Mouse (Mus musculus) activated CD4-positive, CD25-positive, alpha-beta regulatory T cell, adult 9 weeks (primary cell): ENCODE measurements around the gene Zscan4-ps2. TPM values are rescaled to one million over a fixed set of nuclear protein-coding genes. Genes with fewer than 3 reads are reported as not detected.

Experiments
- polyA plus RNA-seq: library from polyadenylated mRNA; unstranded; fragments of 100-300 nt; shearing (Covaris generic); gene quantifications from one replicate; pipeline ENCODE4 v1.2.1, GENCODE M21; 2017

The Zscan4-ps2 gene
- not detected for polyA plus RNA-seq

DNA sequence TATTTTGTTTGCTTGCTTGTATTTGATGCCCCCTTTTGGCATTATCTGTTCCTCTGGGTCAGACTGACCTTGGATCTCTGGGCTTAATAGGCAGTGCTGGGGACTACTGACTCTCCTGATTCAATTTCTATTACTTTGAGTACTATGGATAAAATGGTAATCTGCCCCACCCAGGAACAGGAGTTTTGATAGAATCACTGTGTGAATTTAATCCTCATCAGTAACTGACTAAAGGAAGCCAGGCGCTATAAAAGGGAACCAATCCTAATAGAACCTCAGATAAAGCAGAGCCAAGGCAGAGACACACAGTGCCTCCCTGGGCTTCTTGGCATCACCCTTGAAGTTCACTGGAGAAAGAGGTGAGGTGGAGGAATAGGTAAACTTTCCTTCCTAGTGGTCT is at the start of gene Zscan4-ps2:
Gene Zscan4-ps2, plus strand, starts transcription at position 301 of the 400 bp plus-strand sequence.

Other genes starting within 250 kb of the Zscan4-ps2 start
- gene Zscan4e, start 203.6 kb upstream of the Zscan4-ps2 start, polyA plus RNA-seq = not detected
- not detected for gene Zscan4f, start 116.4 kb upstream of the Zscan4-ps2 start, polyA plus RNA-seq
- gene Zscan4-ps3, start 95.0 kb downstream of the Zscan4-ps2 start, polyA plus RNA-seq = not detected
- not detected for gene Vmn1r72, start 165.8 kb downstream of the Zscan4-ps2 start, polyA plus RNA-seq
- gene Vmn1r73, start 216.0 kb downstream of the Zscan4-ps2 start, polyA plus RNA-seq = not detected